Comparison of ENCODE assay signal across 13 mouse cellular contexts in the genomic region with DNA sequence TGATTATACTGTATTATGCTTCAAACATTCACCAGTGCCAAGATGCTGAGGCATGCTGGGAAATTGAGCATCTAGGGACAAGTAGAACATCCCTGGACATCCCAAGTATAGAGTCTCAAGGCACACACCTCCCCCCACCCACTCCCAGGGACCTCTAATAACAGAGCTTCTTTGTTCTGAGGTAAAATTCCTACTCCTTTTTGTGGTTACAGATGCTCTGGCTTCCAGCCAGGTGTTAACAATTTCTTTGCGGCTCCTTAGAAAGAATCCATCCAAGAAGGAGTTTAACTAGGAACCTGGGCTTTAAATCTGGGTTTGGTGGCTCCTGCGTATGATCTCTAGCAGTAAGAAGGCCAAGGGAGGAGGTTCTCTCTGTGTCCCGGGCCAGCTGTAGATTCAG. TPM values are rescaled to one million over a fixed set of nuclear protein-coding genes. Genes with fewer than 3 reads are reported as not detected.
A peak's percentile ranks its signal among the peaks of the same experiment; 100 is the strongest.
DNase-seq lines count a peak whose midpoint lies in the region; ATAC-seq and TF ChIP-seq lines count a peak whose summit lies in the region.
"Had no signal": no experiment of that assay in that cellular context is flagged by ENCODE, and none has a peak within 500 bp of the region (broad histone marks: within the 10 kb centered on the region; RNA-seq: fewer than 3 reads in every experiment).

No protein-coding gene starts in this region.

- no peak overlapping the region for H3K9ac ChIP-seq in limb, embryonic 12.5 days (replicated peaks)
- H3K9ac ChIP-seq in hindbrain, postnatal 0 days (replicated peaks; ENCODE audit: low read length), result no peak overlapping the region
- H3K9ac ChIP-seq in kidney, embryonic 15.5 days, result no peak overlapping the region
- H3K9ac ChIP-seq in liver, embryonic 12.5 days, result no peak overlapping the region
- H3K9ac ChIP-seq: liver, embryonic 13.5 days had no signal

- no peak for TF ChIP-seq CTCF in hindbrain, postnatal 0 days (IDR thresholded peaks at IDR 0.05; ENCODE audit: low read depth)

- no peak overlapping the region for H3K4me2 ChIP-seq in limb, embryonic 12.5 days
- H3K4me2 ChIP-seq in hindbrain, postnatal 0 days (ENCODE audit: low read depth, low read length), result no peak overlapping the region
- H3K4me2 ChIP-seq in kidney, embryonic 15.5 days, result no peak overlapping the region
- no peak overlapping the region for H3K4me2 ChIP-seq in liver, embryonic 12.5 days
- H3K4me2 ChIP-seq: liver, embryonic 13.5 days had no signal

- H3K36me3 ChIP-seq in limb, embryonic 12.5 days, result peaks cover 79% of the 10 kb centered on the region
- H3K36me3 ChIP-seq in limb, embryonic 10.5 days, result peaks cover 90% of the 10 kb centered on the region
- H3K36me3 ChIP-seq in embryonic facial prominence, embryonic 10.5 days (replicated peaks), result peaks cover 91% of the 10 kb centered on the region
- H3K36me3 ChIP-seq in hindbrain, postnatal 0 days (ENCODE audit: insufficient read depth, low read length), result no peaks in the 10 kb centered on the region
- peaks cover 82% of the 10 kb centered on the region for H3K36me3 ChIP-seq in kidney, embryonic 15.5 days
- peaks cover 86% of the 10 kb centered on the region for H3K36me3 ChIP-seq in liver, embryonic 12.5 days

- no peaks in the 10 kb centered on the region for H3K27me3 ChIP-seq in limb, embryonic 12.5 days
- H3K27me3 ChIP-seq in limb, embryonic 10.5 days (ENCODE audit: low read depth, poor library complexity, severe bottlenecking), result no peaks in the 10 kb centered on the region
- H3K27me3 ChIP-seq in embryonic facial prominence, embryonic 10.5 days (replicated peaks; ENCODE audit: low read depth, poor library complexity, severe bottlenecking), result no peaks in the 10 kb centered on the region
- no peaks in the 10 kb centered on the region for H3K27me3 ChIP-seq in hindbrain, postnatal 0 days (ENCODE audit: insufficient read depth, low read length)
- no peaks in the 10 kb centered on the region for H3K27me3 ChIP-seq in kidney, embryonic 15.5 days
- H3K27me3 ChIP-seq in liver, embryonic 12.5 days (replicated peaks), result no peaks in the 10 kb centered on the region
- H3K27me3 ChIP-seq: liver, embryonic 13.5 days; megakaryocyte, embryonic 14.5 days had no signal

- H3K4me1 ChIP-seq in limb, embryonic 12.5 days (replicated peaks), result peaks cover 18% of the 10 kb centered on the region
- no peaks in the 10 kb centered on the region for H3K4me1 ChIP-seq in limb, embryonic 10.5 days
- peaks cover 25% of the 10 kb centered on the region for H3K4me1 ChIP-seq in embryonic facial prominence, embryonic 10.5 days
- 0 out of 2 replicates have a peak, but pooled peaks cover 3% of the 10 kb centered on the region for H3K4me1 ChIP-seq in hindbrain, postnatal 0 days (ENCODE audit: insufficient read depth, low read length)
- no peaks in the 10 kb centered on the region for H3K4me1 ChIP-seq in kidney, embryonic 15.5 days
- no peaks in the 10 kb centered on the region for H3K4me1 ChIP-seq in liver, embryonic 12.5 days
- H3K4me1 ChIP-seq: liver, embryonic 13.5 days had no signal

- 52% methylated on average over 3 of the region's 3 CpGs for WGBS in limb, embryonic 12.5 days
- WGBS in limb, embryonic 10.5 days, result 94% methylated on average over 3 of the region's 3 CpGs
- WGBS in embryonic facial prominence, embryonic 10.5 days, result 67% methylated on average over 3 of the region's 3 CpGs
- WGBS in hindbrain, postnatal 0 days, result 31% methylated on average over 3 of the region's 3 CpGs
- WGBS in kidney, embryonic 15.5 days, result 68% methylated on average over 3 of the region's 3 CpGs
- WGBS in liver, embryonic 12.5 days (ENCODE audit: insufficient replicate concordance), result 82% methylated on average over 3 of the region's 3 CpGs

- peak overlapping the region; percentile 69; the same call in 1 of the 2 replicates for H3K27ac ChIP-seq in limb, embryonic 12.5 days
- H3K27ac ChIP-seq in limb, embryonic 10.5 days, result no peak overlapping the region
- peak overlapping the region; percentile 35; the same call in 1 of the 2 replicates for H3K27ac ChIP-seq in embryonic facial prominence, embryonic 10.5 days (replicated peaks)
- peak overlapping the region; percentile 57 for H3K27ac ChIP-seq in hindbrain, postnatal 0 days
- no peak overlapping the region for H3K27ac ChIP-seq in kidney, embryonic 15.5 days
- H3K27ac ChIP-seq in liver, embryonic 12.5 days, result no peak overlapping the region
- H3K27ac ChIP-seq: liver, embryonic 13.5 days had no signal

- no peak overlapping the region for H3K4me3 ChIP-seq in limb, embryonic 12.5 days (replicated peaks)
- no peak overlapping the region for H3K4me3 ChIP-seq in limb, embryonic 10.5 days
- no peak overlapping the region for H3K4me3 ChIP-seq in embryonic facial prominence, embryonic 10.5 days
- H3K4me3 ChIP-seq in hindbrain, postnatal 0 days (ENCODE audit: low read length), result no peak overlapping the region
- no peak overlapping the region for H3K4me3 ChIP-seq in kidney, embryonic 15.5 days (replicated peaks)
- no peak overlapping the region for H3K4me3 ChIP-seq in liver, embryonic 12.5 days
- H3K4me3 ChIP-seq: liver, embryonic 13.5 days; megakaryocyte, embryonic 14.5 days had no signal

- no peaks in the 10 kb centered on the region for H3K9me3 ChIP-seq in limb, embryonic 12.5 days
- H3K9me3 ChIP-seq in limb, embryonic 10.5 days (replicated peaks), result no peaks in the 10 kb centered on the region
- no peaks in the 10 kb centered on the region for H3K9me3 ChIP-seq in embryonic facial prominence, embryonic 10.5 days
- H3K9me3 ChIP-seq in hindbrain, postnatal 0 days (ENCODE audit: low read length), result no peaks in the 10 kb centered on the region
- no peaks in the 10 kb centered on the region for H3K9me3 ChIP-seq in kidney, embryonic 15.5 days (replicated peaks)
- H3K9me3 ChIP-seq in liver, embryonic 12.5 days (replicated peaks), result no peaks in the 10 kb centered on the region
- H3K9me3 ChIP-seq: liver, embryonic 13.5 days; megakaryocyte, embryonic 14.5 days had no signal

- no peak for DNase-seq in limb, embryonic 10.5 days (ENCODE audit: low spot score)
- DNase-seq in NIH3T3 (ENCODE audit: low read depth), result peak; percentile 61
- DNase-seq in embryonic facial prominence, embryonic 10.5 days (ENCODE audit: low spot score), result peak; percentile 21
- no peak for DNase-seq in hindbrain, postnatal 0 days (ENCODE audit: low spot score)
- DNase-seq: gastrocnemius, postnatal 10 days; kidney, adult 18-20 months; liver, embryonic 13.5 days; right cerebral cortex, postnatal 4 days had no signal

- no peak for ATAC-seq in limb, embryonic 12.5 days (ENCODE audit: insufficient number of reproducible peaks, insufficient read depth, low FRiP score, low TSS enrichment, low read depth)
- ATAC-seq in hindbrain, postnatal 0 days, result no peak
- ATAC-seq in kidney, embryonic 15.5 days (replicated peaks; ENCODE audit: low FRiP score), result no peak
- ATAC-seq in liver, embryonic 12.5 days, result no peak

RNA-seq across cellular contexts. Expression of gene Phgdh, which starts 22.6 kb away (rescaled TPM):
- 282 and 290 TPM in 2 replicates for polyA plus RNA-seq in limb, embryonic 12.5 days (2016; fragmentation: Nextera tagmentation; extraction: Ambion mirVana)
- polyA plus RNA-seq in limb, embryonic 10.5 days (2016; fragmentation: Nextera tagmentation; extraction: Ambion mirVana), result 357 and 401 TPM in 2 replicates
- polyA plus RNA-seq in embryonic facial prominence, embryonic 10.5 days (2016; fragmentation: Nextera tagmentation; extraction: Ambion mirVana), result 373 and 379 TPM in 2 replicates
- total RNA-seq in hindbrain, postnatal 0 days (2014; rRNA removed), result 348 and 370 TPM in 2 replicates
- polyA plus RNA-seq in hindbrain, postnatal 0 days (2015; fragmentation: Nextera tagmentation; extraction: Ambion mirVana), result 261 and 279 TPM in 2 replicates
- 485 and 491 TPM in 2 replicates for polyA plus RNA-seq in kidney, embryonic 15.5 days (2015; fragmentation: Nextera tagmentation; extraction: Ambion mirVana)
- 348 and 381 TPM in 2 replicates for polyA plus RNA-seq in liver, embryonic 12.5 days (2016; fragmentation: Nextera tagmentation; extraction: Ambion mirVana)

RNA-seq across cellular contexts. Expression of gene Hmgcs2, which starts 36.9 kb away (rescaled TPM):
- polyA plus RNA-seq in limb, embryonic 12.5 days (2016; fragmentation: Nextera tagmentation; extraction: Ambion mirVana), result 2.9 and 3.0 TPM in 2 replicates
- 0.28 and 0.35 TPM in 2 replicates for polyA plus RNA-seq in limb, embryonic 10.5 days (2016; fragmentation: Nextera tagmentation; extraction: Ambion mirVana)
- 1.0 and 1.6 TPM in 2 replicates for polyA plus RNA-seq in embryonic facial prominence, embryonic 10.5 days (2016; fragmentation: Nextera tagmentation; extraction: Ambion mirVana)
- total RNA-seq in hindbrain, postnatal 0 days (2014; rRNA removed), result 23.9 and 30.5 TPM in 2 replicates
- polyA plus RNA-seq in hindbrain, postnatal 0 days (2015; fragmentation: Nextera tagmentation; extraction: Ambion mirVana), result 40.2 and 42.2 TPM in 2 replicates
- polyA plus RNA-seq in kidney, embryonic 15.5 days (2015; fragmentation: Nextera tagmentation; extraction: Ambion mirVana), result 8.2 and 12.7 TPM in 2 replicates
- 24.7 and 26.9 TPM in 2 replicates for polyA plus RNA-seq in liver, embryonic 12.5 days (2016; fragmentation: Nextera tagmentation; extraction: Ambion mirVana)
- total RNA-seq: ES-E14 had no signal

Comparison
In these comparisons a context has a peak if more than half of its experiments do, and no peak if none do; other contexts are left out.
1. H3K27ac ChIP-seq: peak in limb, embryonic 12.5 days (single experiment), embryonic facial prominence, embryonic 10.5 days (single experiment) and hindbrain, postnatal 0 days (single experiment); none in limb, embryonic 10.5 days (single experiment), kidney, embryonic 15.5 days (single experiment) and liver, embryonic 12.5 days (single experiment).
2. DNase-seq: peak in NIH3T3 (single experiment) and embryonic facial prominence, embryonic 10.5 days (single experiment); none in limb, embryonic 10.5 days (single experiment) and hindbrain, postnatal 0 days (single experiment).